Mouse (Mus musculus): ENCODE measurements around the gene Cep97. TPM values are rescaled to one million over a fixed set of nuclear protein-coding genes. Genes with fewer than 3 reads are reported as not detected.

Cep97 gene
- polyA plus RNA-seq, 1 experiment = 3.0 TPM

- H3K36me3 ChIP-seq (ENCODE audit: control insufficient read depth, insufficient read depth, low read length) = no peaks in the 10 kb centered on the region
- TF ChIP-seq POLR2A (IDR thresholded peaks at IDR 0.05; ENCODE audit: control insufficient read depth, low read depth, low read length) = no peak
- no peak overlapping the region for H3K4me3 ChIP-seq (ENCODE audit: control insufficient read depth, low read depth, low read length)
- no peak overlapping the region for H3K27ac ChIP-seq (ENCODE audit: control insufficient read depth, insufficient read depth, low read depth, low read length)
- no peaks in the 10 kb centered on the region for H3K27me3 ChIP-seq (ENCODE audit: control insufficient read depth, insufficient read depth, low read length)
- peaks cover 2% of the 10 kb centered on the region; the same call in 1 of the 2 replicates for H3K4me1 ChIP-seq (ENCODE audit: control insufficient read depth, insufficient read depth, low read length)
Measured at GRCm38 (mm10) chr16:55889451-55889850, 45.2 kb downstream of the Cep97 start.

GRCm38 (mm10) chr16:55888584-55888960 lies 46.1 kb downstream of the Cep97 start:
- peaks cover 2% of the 10 kb centered on the region; the same call in 1 of the 2 replicates for H3K4me1 ChIP-seq (ENCODE audit: control insufficient read depth, insufficient read depth, low read length)
- H3K36me3 ChIP-seq (ENCODE audit: control insufficient read depth, insufficient read depth, low read length) = no peaks in the 10 kb centered on the region
- no peak overlapping the region for H3K27ac ChIP-seq (ENCODE audit: control insufficient read depth, insufficient read depth, low read depth, low read length)
- TF ChIP-seq CTCF (IDR thresholded peaks at IDR 0.05; ENCODE audit: control insufficient read depth, insufficient read depth, insufficient replicate concordance, low read depth, low read length) (no peak), POLR2A (IDR thresholded peaks at IDR 0.05; ENCODE audit: control insufficient read depth, low read depth, low read length) (no peak)
- no peaks in the 10 kb centered on the region for H3K27me3 ChIP-seq (ENCODE audit: control insufficient read depth, insufficient read depth, low read length)
- no peak overlapping the region for H3K4me3 ChIP-seq (ENCODE audit: control insufficient read depth, low read depth, low read length)

- Histone ChIP-seq H3K27ac (ENCODE audit: control insufficient read depth, insufficient read depth, low read depth, low read length) (no peak overlapping the region), H3K4me1 (ENCODE audit: control insufficient read depth, insufficient read depth, low read length) (peaks cover 2% of the 10 kb centered on the region; the same call in 1 of the 2 replicates)
Measured at GRCm38 (mm10) chr16:55887814-55888583, 46.7 kb downstream of the Cep97 start.

GRCm38 (mm10) chr16:55884246-55884645 lies 50.4 kb downstream of the Cep97 start:
- Histone ChIP-seq H3K27ac (ENCODE audit: control insufficient read depth, insufficient read depth, low read depth, low read length) (no peak overlapping the region), H3K27me3 (ENCODE audit: control insufficient read depth, insufficient read depth, low read length) (no peaks in the 10 kb centered on the region), H3K4me3 (ENCODE audit: control insufficient read depth, low read depth, low read length) (no peak overlapping the region), H3K4me1 (ENCODE audit: control insufficient read depth, insufficient read depth, low read length) (no peaks in the 10 kb centered on the region), H3K36me3 (ENCODE audit: control insufficient read depth, insufficient read depth, low read length) (no peaks in the 10 kb centered on the region)
- TF ChIP-seq CTCF (IDR thresholded peaks at IDR 0.05; ENCODE audit: control insufficient read depth, insufficient read depth, insufficient replicate concordance, low read depth, low read length) = no peak
- TF ChIP-seq POLR2A (IDR thresholded peaks at IDR 0.05; ENCODE audit: control insufficient read depth, low read depth, low read length) = no peak

More at GRCm38 (mm10) chr16:55887814-55888583, 46.7 kb downstream of the Cep97 start:
- no peak overlapping the region for H3K4me3 ChIP-seq (ENCODE audit: control insufficient read depth, low read depth, low read length)
- H3K36me3 ChIP-seq (ENCODE audit: control insufficient read depth, insufficient read depth, low read length) = no peaks in the 10 kb centered on the region
- H3K27me3 ChIP-seq (ENCODE audit: control insufficient read depth, insufficient read depth, low read length) = no peaks in the 10 kb centered on the region
- TF ChIP-seq POLR2A (IDR thresholded peaks at IDR 0.05; ENCODE audit: control insufficient read depth, low read depth, low read length) (no peak), CTCF (IDR thresholded peaks at IDR 0.05; ENCODE audit: control insufficient read depth, insufficient read depth, insufficient replicate concordance, low read depth, low read length) (no peak)

GRCm38 (mm10) chr16:55876025-55876424 lies 58.6 kb downstream of the Cep97 start:
- TF ChIP-seq CTCF (IDR thresholded peaks at IDR 0.05; ENCODE audit: control insufficient read depth, insufficient read depth, insufficient replicate concordance, low read depth, low read length) (no peak), POLR2A (IDR thresholded peaks at IDR 0.05; ENCODE audit: control insufficient read depth, low read depth, low read length) (no peak)

GRCm38 (mm10) chr16:55863832-55864231 lies 70.8 kb downstream of the Cep97 start:
- H3K27me3 ChIP-seq (ENCODE audit: control insufficient read depth, insufficient read depth, low read length) = no peaks in the 10 kb centered on the region
- no peaks in the 10 kb centered on the region for H3K36me3 ChIP-seq (ENCODE audit: control insufficient read depth, insufficient read depth, low read length)
- H3K4me3 ChIP-seq (ENCODE audit: control insufficient read depth, low read depth, low read length) = no peak overlapping the region
- TF ChIP-seq POLR2A (IDR thresholded peaks at IDR 0.05; ENCODE audit: control insufficient read depth, low read depth, low read length) (no peak), CTCF (IDR thresholded peaks at IDR 0.05; ENCODE audit: control insufficient read depth, insufficient read depth, insufficient replicate concordance, low read depth, low read length) (no peak)
- H3K27ac ChIP-seq (ENCODE audit: control insufficient read depth, insufficient read depth, low read depth, low read length) = no peak overlapping the region
- peaks cover 4% of the 10 kb centered on the region for H3K4me1 ChIP-seq (ENCODE audit: control insufficient read depth, insufficient read depth, low read length)

More at GRCm38 (mm10) chr16:55876025-55876424, 58.6 kb downstream of the Cep97 start:
- no peaks in the 10 kb centered on the region for H3K36me3 ChIP-seq (ENCODE audit: control insufficient read depth, insufficient read depth, low read length)
- no peaks in the 10 kb centered on the region for H3K4me1 ChIP-seq (ENCODE audit: control insufficient read depth, insufficient read depth, low read length)
- no peak overlapping the region for H3K27ac ChIP-seq (ENCODE audit: control insufficient read depth, insufficient read depth, low read depth, low read length)
- H3K27me3 ChIP-seq (ENCODE audit: control insufficient read depth, insufficient read depth, low read length) = no peaks in the 10 kb centered on the region
- no peak overlapping the region for H3K4me3 ChIP-seq (ENCODE audit: control insufficient read depth, low read depth, low read length)

GRCm38 (mm10) chr16:55863149-55863815 lies 71.4 kb downstream of the Cep97 start:
- H3K27ac ChIP-seq (ENCODE audit: control insufficient read depth, insufficient read depth, low read depth, low read length) = no peak overlapping the region
- H3K27me3 ChIP-seq (ENCODE audit: control insufficient read depth, insufficient read depth, low read length) = no peaks in the 10 kb centered on the region
- H3K4me1 ChIP-seq (ENCODE audit: control insufficient read depth, insufficient read depth, low read length) = peaks cover 4% of the 10 kb centered on the region
- H3K36me3 ChIP-seq (ENCODE audit: control insufficient read depth, insufficient read depth, low read length) = no peaks in the 10 kb centered on the region
- TF ChIP-seq POLR2A (IDR thresholded peaks at IDR 0.05; ENCODE audit: control insufficient read depth, low read depth, low read length) = no peak
- TF ChIP-seq CTCF (IDR thresholded peaks at IDR 0.05; ENCODE audit: control insufficient read depth, insufficient read depth, insufficient replicate concordance, low read depth, low read length) = peak; percentile 45; the same call in 1 of the 2 replicates
- no peak overlapping the region for H3K4me3 ChIP-seq (ENCODE audit: control insufficient read depth, low read depth, low read length)
